In the genomic region with DNA sequence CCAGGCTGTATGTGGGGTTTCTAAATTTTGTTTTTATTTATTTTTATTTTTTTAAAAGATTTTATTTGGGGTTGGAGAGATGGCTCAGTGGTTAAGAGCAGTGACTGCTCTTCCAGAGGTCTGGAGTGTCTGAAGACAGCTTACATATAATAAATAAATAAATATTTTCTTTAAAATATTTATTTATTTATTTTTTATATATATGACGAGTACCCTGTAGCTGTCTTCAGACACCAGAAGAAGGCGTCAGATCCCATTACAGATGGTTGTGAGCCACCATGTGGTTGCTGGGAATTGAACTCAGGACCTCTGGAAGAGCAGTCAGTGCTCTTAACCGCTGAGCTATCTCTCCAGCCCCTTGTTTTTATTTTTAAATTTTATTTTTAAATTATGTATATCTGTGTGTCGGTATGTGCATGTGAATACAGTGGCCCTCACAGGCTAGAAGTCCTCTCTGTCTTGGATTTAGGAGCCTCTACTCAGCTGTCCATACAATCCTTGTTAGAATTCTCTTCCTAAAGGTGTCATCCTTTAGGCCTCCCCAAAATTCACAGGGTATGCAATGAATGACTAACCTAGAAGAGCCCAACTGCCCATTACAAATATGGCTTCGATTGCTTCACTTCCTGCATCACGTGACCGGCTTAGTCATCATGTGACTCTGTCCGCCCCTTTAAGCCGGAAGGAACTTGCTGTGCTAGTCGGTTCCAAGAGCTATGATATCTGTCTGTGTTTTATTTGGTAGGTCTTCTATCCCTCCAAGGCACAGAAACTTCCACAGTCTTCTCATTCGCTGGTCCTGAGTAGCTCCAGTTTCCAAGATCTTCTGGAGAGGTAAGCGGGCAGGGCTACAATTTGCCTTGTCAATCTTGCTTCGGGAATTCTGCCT, we compare ENCODE assay signal across 8 mouse cellular contexts. TPM values are rescaled to one million over a fixed set of nuclear protein-coding genes. Genes with fewer than 3 reads are reported as not detected.
A peak's percentile ranks its signal among the peaks of the same experiment; 100 is the strongest.
DNase-seq lines count a peak whose midpoint lies in the region; ATAC-seq lines count a peak whose summit lies in the region.

Gene Gba (plus strand): TSS at position 676 of the 889 bp plus-strand sequence.

- H3K9me3 ChIP-seq in heart, embryonic 13.5 days = no peaks in the 10 kb centered on the region
- no peaks in the 10 kb centered on the region for H3K9me3 ChIP-seq in liver, embryonic 12.5 days (replicated peaks)
- no peaks in the 10 kb centered on the region for H3K9me3 ChIP-seq in stomach, embryonic 15.5 days

- H3K36me3 ChIP-seq in heart, embryonic 13.5 days = peaks cover 33% of the 10 kb centered on the region
- peaks cover 35% of the 10 kb centered on the region for H3K36me3 ChIP-seq in liver, embryonic 12.5 days
- H3K36me3 ChIP-seq in stomach, embryonic 15.5 days = peaks cover 14% of the 10 kb centered on the region

- peaks cover 5% of the 10 kb centered on the region for H3K4me1 ChIP-seq in heart, embryonic 13.5 days
- peaks cover 11% of the 10 kb centered on the region for H3K4me1 ChIP-seq in liver, embryonic 12.5 days
- H3K4me1 ChIP-seq in stomach, embryonic 15.5 days = peaks cover 4% of the 10 kb centered on the region

- peak within 1 kb of the TSS; percentile 84 for H3K9ac ChIP-seq in heart, embryonic 13.5 days
- peak within 1 kb of the TSS; percentile 74 for H3K9ac ChIP-seq in liver, embryonic 12.5 days
- peak within 1 kb of the TSS; percentile 14; the same call in 1 of the 2 replicates for H3K9ac ChIP-seq in stomach, embryonic 15.5 days

- H3K4me2 ChIP-seq in heart, embryonic 13.5 days = peak within 1 kb of the TSS; percentile 80
- peak within 1 kb of the TSS; percentile 76 for H3K4me2 ChIP-seq in liver, embryonic 12.5 days
- H3K4me2 ChIP-seq in stomach, embryonic 15.5 days = peak within 1 kb of the TSS; percentile 53

- WGBS in heart, embryonic 13.5 days = 24% methylated on average over 13 of the region's 13 CpGs
- WGBS in liver, embryonic 12.5 days (ENCODE audit: insufficient replicate concordance) = 22% methylated on average over 13 of the region's 13 CpGs
- 26% methylated on average over 13 of the region's 13 CpGs for WGBS in stomach, embryonic 15.5 days

- H3K27me3 ChIP-seq in heart, embryonic 13.5 days (replicated peaks) = no peaks in the 10 kb centered on the region
- peaks cover 4% of the 10 kb centered on the region; the same call in 1 of the 2 replicates for H3K27me3 ChIP-seq in liver, embryonic 12.5 days (replicated peaks)
- no peaks in the 10 kb centered on the region for H3K27me3 ChIP-seq in stomach, embryonic 15.5 days (replicated peaks)

- no peak within 1 kb of the TSS for H3K27ac ChIP-seq in heart, embryonic 13.5 days (replicated peaks)
- H3K27ac ChIP-seq in liver, embryonic 12.5 days = peak within 1 kb of the TSS; percentile 59
- H3K27ac ChIP-seq in stomach, embryonic 15.5 days = no peak within 1 kb of the TSS

- ATAC-seq in erythroid progenitor cell, adult 5-6 weeks (replicated peaks; ENCODE audit: low FRiP score, poor library complexity, severe bottlenecking) = peak; percentile 91
- ATAC-seq in heart, embryonic 13.5 days (ENCODE audit: extremely low read depth, insufficient number of reproducible peaks, low FRiP score, low TSS enrichment) = peak; percentile 55; the same call in 1 of the 2 replicates
- peak; percentile 76 for ATAC-seq in liver, embryonic 12.5 days
- peak; percentile 82 for ATAC-seq in stomach, embryonic 15.5 days (ENCODE audit: insufficient read depth, low FRiP score, low read depth)

- peak within 1 kb of the TSS; percentile 69 for H3K4me3 ChIP-seq in heart, embryonic 13.5 days
- H3K4me3 ChIP-seq in liver, embryonic 12.5 days = peak within 1 kb of the TSS; percentile 72
- peak within 1 kb of the TSS; percentile 48 for H3K4me3 ChIP-seq in stomach, embryonic 15.5 days (replicated peaks)

- peak; percentile 94 for DNase-seq in CD4-positive, CD25-positive, alpha-beta regulatory T cell, adult 2 months (ENCODE audit: low read depth, low spot score)
- DNase-seq in brain, embryonic 18.5 days (ENCODE audit: low read depth, low spot score) = peak; percentile 86
- DNase-seq in kidney, postnatal 10 days = peak; percentile 89
- peak; percentile 84 to 87 for DNase-seq in natural killer cell, adult 2 months (ENCODE audit: low spot score in 2 of 2)

RNA-seq across cellular contexts. Expression of gene Gba, which starts in this region (rescaled TPM):
- total RNA-seq in erythroid progenitor cell, adult 5-6 weeks (2015; ENCODE audit: low replicate concordance) = 27.4 and 36.5 TPM in 2 replicates
- 16.8 and 18.1 TPM in 2 replicates for total RNA-seq in erythroid progenitor cell, adult 5-6 weeks (2017; ENCODE audit: low replicate concordance)
- polyA plus RNA-seq in heart, embryonic 13.5 days (2015; fragmentation: Nextera tagmentation; extraction: Ambion mirVana) = 32.7 and 34.8 TPM in 2 replicates
- polyA plus RNA-seq in liver, embryonic 12.5 days (2016; fragmentation: Nextera tagmentation; extraction: Ambion mirVana) = 26.6 and 26.7 TPM in 2 replicates
- polyA plus RNA-seq in stomach, embryonic 15.5 days (2015; fragmentation: Nextera tagmentation; extraction: Ambion mirVana) = 40.1 and 41.2 TPM in 2 replicates

Comparison
In these comparisons a context has a peak if more than half of its experiments do, and no peak if none do; other contexts are left out.
1. H3K9ac ChIP-seq: peak in every context shown above with its lines; median percentile 84 in heart, embryonic 13.5 days; 74 in liver, embryonic 12.5 days; 14 in stomach, embryonic 15.5 days.